Mouse (Mus musculus): ENCODE results near the gene Gab2. TPM values are rescaled to one million over a fixed set of nuclear protein-coding genes. Genes with fewer than 3 reads are reported as not detected.

Gab2 gene
- polyA plus RNA-seq, 1 experiment, result 14.1 TPM

GRCm38 (mm10) chr7:97340907-97341849 lies 259.8 kb downstream of the Gab2 start:
- DNase-seq (ENCODE audit: extremely low spot score in 1 of 2, low spot score in 1 of 2), result no peak

DNA sequence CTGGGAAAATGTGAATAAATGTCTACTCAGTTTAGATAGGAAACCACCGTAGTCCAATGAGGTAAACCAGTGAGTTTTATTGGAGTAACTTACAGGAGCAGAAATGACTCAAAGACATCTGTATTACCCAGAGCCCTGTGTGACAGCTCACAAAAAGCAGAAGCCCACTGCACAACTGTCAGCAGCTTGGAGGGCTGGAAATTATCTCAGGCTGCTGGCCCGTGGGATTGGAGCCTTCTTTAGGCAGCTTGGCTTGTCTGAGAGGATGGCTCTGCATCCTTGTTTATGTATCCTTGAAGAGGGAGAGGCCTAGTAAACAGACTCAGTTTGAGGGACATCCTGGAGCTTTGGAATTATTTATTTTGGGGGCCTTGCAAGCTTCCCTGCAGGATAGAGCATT lies 261.6 kb downstream of the Gab2 start:
- DNase-seq (ENCODE audit: extremely low spot score in 1 of 2, low spot score in 1 of 2), result no peak

GRCm38 (mm10) chr7:97344655-97345054 lies 263.3 kb downstream of the Gab2 start:
- DNase-seq (ENCODE audit: extremely low spot score in 1 of 2, low spot score in 1 of 2), result no peak

GRCm38 (mm10) chr7:97345229-97345871 lies 264.0 kb downstream of the Gab2 start:
- DNase-seq (ENCODE audit: extremely low spot score in 1 of 2, low spot score in 1 of 2), result peak; percentile 79 to 91

DNA sequence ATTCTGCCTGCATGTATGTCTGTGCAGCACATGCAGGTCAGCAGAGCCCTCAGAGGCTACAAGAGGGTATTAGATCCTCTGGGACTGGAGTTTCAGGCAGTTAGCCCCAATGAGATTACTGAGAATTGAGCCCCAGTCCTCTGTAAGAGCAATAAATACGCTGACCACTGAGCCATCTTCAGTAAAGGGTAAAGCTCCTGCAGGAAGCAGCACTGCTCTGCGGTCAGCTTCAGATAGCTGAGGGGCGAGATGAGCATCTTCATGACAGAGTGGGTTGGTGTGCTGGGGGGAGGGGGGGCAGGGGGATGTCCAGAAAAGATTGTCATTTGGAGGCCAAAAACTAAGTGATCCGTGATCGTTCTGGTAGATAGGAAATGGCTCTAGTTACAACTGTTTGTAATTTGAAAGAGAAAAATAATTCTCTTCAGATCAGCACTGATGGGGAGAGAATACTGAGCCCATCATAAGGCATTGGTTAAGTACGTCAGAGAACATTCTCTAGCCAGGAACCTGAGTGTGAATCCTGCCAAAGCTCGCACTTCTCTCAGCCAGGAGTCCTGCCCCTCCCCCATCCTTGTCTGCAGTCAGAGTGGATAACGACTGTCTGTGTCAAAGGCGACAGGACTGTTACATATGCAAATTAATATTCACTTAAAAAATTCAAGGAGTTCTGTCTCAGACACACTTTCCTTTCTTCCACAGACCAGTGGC lies 264.9 kb downstream of the Gab2 start:
- DNase-seq (ENCODE audit: extremely low spot score in 1 of 2, low spot score in 1 of 2), result no peak

DNA sequence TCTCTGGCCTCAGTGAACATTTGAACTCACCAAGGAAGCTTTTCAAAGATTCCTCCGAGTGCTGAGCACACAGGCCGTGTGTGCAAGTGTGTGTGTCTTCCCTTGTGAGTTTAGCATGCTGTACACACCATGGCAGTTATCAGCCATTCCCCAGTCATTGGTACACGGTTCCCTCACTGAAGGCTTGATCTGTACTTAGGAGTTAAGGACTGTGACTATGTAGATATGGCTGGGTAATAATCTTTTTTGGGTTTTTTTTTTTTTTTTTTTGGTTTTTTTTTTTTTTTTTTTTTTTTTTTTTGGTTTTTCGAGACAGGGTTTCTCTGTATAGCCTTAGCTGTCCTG lies 265.4 kb downstream of the Gab2 start:
- DNase-seq (ENCODE audit: extremely low spot score in 1 of 2, low spot score in 1 of 2), result no peak

GRCm38 (mm10) chr7:97347464-97347863 lies 266.1 kb downstream of the Gab2 start:
- DNase-seq (ENCODE audit: extremely low spot score in 1 of 2, low spot score in 1 of 2), result no peak

DNA sequence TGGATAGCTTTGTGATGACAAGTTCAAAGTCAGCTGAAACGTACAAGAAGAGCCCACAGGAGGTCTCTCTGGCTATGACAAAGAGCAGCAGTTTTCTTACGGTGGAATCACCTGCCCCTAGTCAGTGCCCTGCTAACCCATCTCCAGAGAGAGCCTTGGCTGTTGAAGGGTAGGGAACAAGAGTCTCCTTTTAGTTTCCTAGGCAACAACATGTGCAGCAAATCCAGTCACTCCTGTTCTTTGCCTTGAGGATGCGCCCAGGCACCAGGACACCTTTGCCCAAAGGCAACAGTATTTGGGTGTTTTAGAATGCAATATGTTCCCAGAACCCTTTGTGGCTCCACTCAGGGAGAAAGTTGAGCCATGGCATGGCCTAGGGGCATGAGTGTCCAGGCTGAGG lies 266.9 kb downstream of the Gab2 start:
- no peak for DNase-seq (ENCODE audit: extremely low spot score in 1 of 2, low spot score in 1 of 2)

DNA sequence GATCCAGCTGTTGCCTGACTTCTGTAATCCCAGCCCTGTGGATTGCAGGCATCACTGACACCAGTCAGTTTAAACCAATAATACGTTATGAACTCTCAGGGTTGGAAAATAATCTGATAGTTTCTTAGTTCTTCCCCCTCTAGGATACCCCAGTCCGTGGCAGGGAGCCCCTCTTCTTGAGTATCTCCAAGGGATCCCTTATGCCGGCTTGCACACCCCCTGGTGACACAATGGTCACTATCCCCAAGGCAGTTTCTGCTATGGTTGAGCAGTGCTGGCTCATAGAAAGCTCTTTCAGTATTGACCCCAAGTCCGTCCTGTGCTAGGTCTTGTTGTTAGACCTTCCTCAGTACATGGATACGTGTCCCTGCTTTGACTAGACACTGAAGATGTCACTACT lies 267.4 kb downstream of the Gab2 start:
- no peak for DNase-seq (ENCODE audit: extremely low spot score in 1 of 2, low spot score in 1 of 2)

- DNase-seq (ENCODE audit: extremely low spot score in 1 of 2, low spot score in 1 of 2), result no peak
Observed at GRCm38 (mm10) chr7:97349438-97349837, 268.1 kb downstream of the Gab2 start.

DNA sequence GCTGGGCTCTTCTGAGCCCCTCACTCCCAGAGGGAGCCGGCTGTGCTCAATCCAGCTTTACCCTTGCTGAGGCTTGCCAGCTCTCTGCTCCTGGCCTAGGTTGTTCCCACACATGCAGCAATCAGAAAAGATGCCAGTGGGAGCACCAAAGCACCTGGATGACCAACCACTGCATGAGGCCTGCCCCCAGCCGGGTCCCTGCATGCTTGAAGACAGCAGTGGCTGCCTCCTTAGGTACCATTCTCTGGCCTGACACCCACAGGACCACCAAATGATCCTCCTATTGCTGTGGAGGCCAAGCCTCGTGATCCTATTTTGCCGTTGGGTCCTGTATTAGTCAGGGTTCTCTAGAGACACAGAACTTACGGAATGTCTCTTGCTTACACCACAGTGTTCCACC lies 269.5 kb downstream of the Gab2 start:
- no peak for DNase-seq (ENCODE audit: extremely low spot score in 1 of 2, low spot score in 1 of 2)

DNA sequence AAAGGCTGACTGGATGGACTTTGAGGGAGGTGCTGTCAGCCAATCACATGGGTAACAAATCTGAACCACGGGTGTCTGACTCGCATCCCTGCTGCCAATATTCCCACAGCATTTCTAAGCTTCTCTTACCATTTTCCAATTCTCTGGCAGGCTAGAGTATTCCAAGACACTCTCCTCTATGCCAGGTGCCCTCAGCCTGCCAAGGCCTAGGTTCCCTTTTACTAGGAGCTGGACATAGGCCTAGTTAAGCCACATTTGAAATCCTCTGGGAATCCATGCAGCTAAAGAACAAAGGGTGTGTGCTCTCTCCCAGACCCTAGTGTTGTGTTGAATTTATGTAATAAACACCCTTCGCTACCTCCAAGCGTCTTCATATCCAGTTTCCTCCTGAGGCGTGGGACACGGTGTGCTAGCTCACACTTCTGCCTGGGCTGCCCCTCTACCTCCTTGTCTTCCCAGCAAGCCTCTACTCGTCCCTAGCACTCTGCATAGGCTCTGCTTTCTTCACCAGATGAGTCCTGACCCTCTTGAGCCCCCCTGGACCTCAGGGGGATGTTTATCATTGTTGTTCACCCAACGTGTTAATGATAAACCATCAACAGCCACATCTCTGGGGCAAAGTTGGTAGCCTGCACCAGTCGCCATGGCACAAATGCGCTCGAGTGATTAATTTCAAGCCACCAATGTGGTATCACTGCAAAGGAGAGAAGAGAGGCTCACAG lies 270.6 kb downstream of the Gab2 start:
- DNase-seq (ENCODE audit: extremely low spot score in 1 of 2, low spot score in 1 of 2), result no peak

DNA sequence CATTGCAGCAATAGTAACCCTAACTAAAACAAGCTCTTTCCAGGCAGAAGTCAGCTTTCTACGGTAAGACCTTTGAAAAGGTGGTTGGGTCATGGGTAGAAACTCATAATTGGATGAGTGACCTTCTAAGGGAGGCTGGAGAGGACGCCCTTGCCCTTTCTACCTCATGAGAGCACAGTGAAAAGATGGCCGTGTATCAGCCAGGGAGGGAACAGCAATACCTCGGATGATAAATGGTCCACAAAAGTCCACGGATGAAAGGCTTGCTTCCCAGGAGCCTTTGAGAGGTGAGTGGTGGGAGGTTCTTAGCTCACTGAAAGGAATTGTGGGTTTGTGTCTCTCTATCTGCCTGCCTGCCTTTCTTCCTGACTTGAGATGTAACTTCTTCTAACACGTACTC lies 272.0 kb downstream of the Gab2 start:
- DNase-seq (ENCODE audit: extremely low spot score in 1 of 2, low spot score in 1 of 2), result no peak

DNA sequence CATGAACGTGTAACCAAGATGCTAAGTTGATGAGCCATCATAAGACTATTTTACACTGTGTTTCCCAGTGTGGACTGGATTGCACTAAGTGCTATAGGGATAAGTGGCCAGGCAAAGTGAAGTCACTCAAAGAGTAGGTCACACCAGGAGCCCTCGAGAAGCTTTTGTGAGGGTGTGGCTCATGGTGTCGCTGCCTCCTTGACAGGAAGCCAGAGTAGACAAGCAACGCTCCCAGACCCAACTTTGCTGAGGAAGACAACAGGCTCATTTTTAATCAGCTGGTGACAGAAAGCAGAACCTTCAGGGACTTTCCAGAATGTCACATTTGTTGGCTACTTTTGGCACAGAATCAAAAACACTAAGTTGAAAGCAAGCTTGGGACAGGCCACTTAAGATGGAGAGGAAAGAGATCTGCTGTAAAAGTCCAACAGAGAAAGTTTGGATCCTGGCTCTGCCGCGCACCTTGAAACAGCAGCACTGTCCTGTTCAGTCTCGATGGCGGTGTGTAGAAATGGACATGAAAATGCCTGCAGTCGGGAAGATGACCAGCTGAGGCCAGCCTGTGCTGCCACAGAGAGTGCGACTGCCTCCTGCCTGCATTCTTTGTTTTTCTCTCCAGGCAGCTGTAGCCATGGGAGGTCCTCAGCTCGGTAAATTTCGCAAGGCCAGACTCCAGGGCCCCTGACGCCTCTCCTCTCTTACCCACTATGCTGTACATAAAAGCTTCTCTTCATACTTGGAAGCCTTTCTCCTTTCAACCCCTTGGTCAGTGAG lies 273.9 kb downstream of the Gab2 start:
- DNase-seq (ENCODE audit: extremely low spot score in 1 of 2, low spot score in 1 of 2), result no peak

DNA sequence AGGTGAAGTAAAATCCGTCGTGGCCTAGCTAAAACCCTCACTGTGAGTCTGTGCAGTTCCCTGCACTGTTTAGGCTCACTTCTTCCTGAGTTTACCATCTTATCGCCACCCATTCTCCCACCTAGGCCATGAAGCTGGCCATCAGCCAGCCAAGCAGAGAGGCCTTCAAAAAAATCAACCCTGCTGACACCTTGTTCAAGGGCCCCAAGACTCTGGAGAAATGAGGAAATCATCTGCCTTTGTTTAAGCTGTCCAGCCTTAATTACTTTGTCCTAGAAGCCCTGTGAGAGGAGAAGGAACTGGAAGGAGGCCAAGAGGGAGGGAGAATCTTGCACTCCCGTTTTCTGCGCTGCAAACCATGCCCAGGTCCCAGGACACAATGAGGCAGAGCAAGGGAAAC lies 274.9 kb downstream of the Gab2 start:
- no peak for DNase-seq (ENCODE audit: extremely low spot score in 1 of 2, low spot score in 1 of 2)

DNA sequence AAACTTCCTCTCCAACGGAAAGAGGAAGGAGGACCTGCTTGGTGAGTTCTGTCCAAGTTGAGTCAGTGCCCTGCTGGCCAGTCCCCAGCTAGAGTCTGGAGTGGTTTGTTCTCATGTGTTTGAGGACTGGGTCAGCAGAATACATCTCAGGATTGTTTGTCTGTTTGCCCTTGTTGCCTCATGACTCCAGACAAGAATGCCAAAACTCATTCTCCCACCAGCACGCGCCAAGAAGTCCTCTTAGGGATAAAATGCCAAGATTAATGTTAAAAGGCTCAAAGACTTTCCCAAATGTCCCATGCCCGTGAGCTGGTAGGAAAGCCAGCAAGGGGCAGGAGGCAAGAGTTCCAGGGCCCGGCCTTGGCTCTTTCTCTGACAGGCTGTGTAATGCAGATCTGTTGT lies 275.5 kb downstream of the Gab2 start:
- peak in 1 of 2 experiments; percentile 38 for DNase-seq (ENCODE audit: extremely low spot score in 1 of 2, low spot score in 1 of 2)

DNA sequence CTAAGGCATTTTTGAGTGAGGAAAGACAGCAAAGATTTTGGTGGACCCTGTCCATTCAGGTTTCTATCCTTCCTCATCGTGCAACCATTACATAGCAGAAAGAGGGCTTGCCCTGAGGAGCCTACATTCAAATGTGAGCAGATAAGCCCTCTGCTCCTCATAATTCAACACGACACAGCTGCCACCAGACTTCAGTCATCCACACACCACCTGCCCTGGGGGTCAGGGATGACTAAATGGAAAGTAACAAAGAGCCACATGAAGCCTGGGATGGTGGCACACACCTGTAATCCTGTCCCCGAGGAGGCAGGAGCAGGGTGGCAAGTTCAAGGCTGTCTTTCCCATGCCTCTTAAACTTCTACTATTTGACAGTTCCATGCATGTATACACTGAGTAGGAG lies 276.5 kb downstream of the Gab2 start:
- no peak for DNase-seq (ENCODE audit: extremely low spot score in 1 of 2, low spot score in 1 of 2)

GRCm38 (mm10) chr7:97358347-97358746 lies 277.0 kb downstream of the Gab2 start:
- no peak for DNase-seq (ENCODE audit: extremely low spot score in 1 of 2, low spot score in 1 of 2)

Data from frontal cortex, adult 2 months (tissue).